Mouse (Mus musculus): ENCODE results near the gene Xaf1. TPM values are rescaled to one million over a fixed set of nuclear protein-coding genes. Genes with fewer than 3 reads are reported as not detected.

Gene Xaf1
- polyA plus RNA-seq, 1 experiment from 2014 or later: 4.9 TPM

- no peak for ATAC-seq (ENCODE audit: low FRiP score, low TSS enrichment)
- Histone ChIP-seq H3K4me2 (replicated peaks; ENCODE audit: low read depth, low read length) (no peak overlapping the region), H3K4me3 (ENCODE audit: low read length) (no peak overlapping the region), H3K9me3 (ENCODE audit: low read length) (no peaks in the 10 kb centered on the region), H3K36me3 (ENCODE audit: insufficient read depth, low read length) (no peaks in the 10 kb centered on the region), H3K27me3 (ENCODE audit: insufficient read depth, low read length) (no peaks in the 10 kb centered on the region), H3K9ac (replicated peaks; ENCODE audit: low read length) (no peak overlapping the region), H3K27ac (ENCODE audit: low read length) (no peak overlapping the region), H3K4me1 (ENCODE audit: insufficient read depth, low read length) (peaks cover 9% of the 10 kb centered on the region)
- 50% methylated on average over 1 of the region's 1 CpGs for WGBS
These were observed 50.8 kb downstream of the Xaf1 start for GRCm38 (mm10) chr11:72352272-72352671.

GRCm38 (mm10) chr11:72353186-72353585 lies 51.8 kb downstream of the Xaf1 start:
- 84% methylated on average over 3 of the region's 3 CpGs for WGBS
- Histone ChIP-seq H3K4me1 (ENCODE audit: insufficient read depth, low read length) (peaks cover 9% of the 10 kb centered on the region), H3K36me3 (ENCODE audit: insufficient read depth, low read length) (no peaks in the 10 kb centered on the region), H3K9me3 (ENCODE audit: low read length) (no peaks in the 10 kb centered on the region), H3K27me3 (ENCODE audit: insufficient read depth, low read length) (no peaks in the 10 kb centered on the region), H3K27ac (ENCODE audit: low read length) (no peak overlapping the region), H3K9ac (replicated peaks; ENCODE audit: low read length) (no peak overlapping the region), H3K4me2 (replicated peaks; ENCODE audit: low read depth, low read length) (no peak overlapping the region), H3K4me3 (ENCODE audit: low read length) (no peak overlapping the region)
- ATAC-seq (ENCODE audit: low FRiP score, low TSS enrichment): no peak

GRCm38 (mm10) chr11:72354971-72355728 lies 53.7 kb downstream of the Xaf1 start:
- no peak overlapping the region for H3K4me3 ChIP-seq (ENCODE audit: low read length)
- WGBS: 26% methylated on average over 20 of the region's 20 CpGs
- no peaks in the 10 kb centered on the region for H3K36me3 ChIP-seq (ENCODE audit: insufficient read depth, low read length)
- H3K9me3 ChIP-seq (ENCODE audit: low read length): no peaks in the 10 kb centered on the region
- H3K27me3 ChIP-seq (ENCODE audit: insufficient read depth, low read length): no peaks in the 10 kb centered on the region
- peak overlapping the region; percentile 39 for H3K4me2 ChIP-seq (replicated peaks; ENCODE audit: low read depth, low read length)
- no peak overlapping the region for H3K27ac ChIP-seq (ENCODE audit: low read length)
- 0 out of 2 replicates have a peak, but pooled peaks have one; percentile 51 for ATAC-seq (ENCODE audit: low FRiP score, low TSS enrichment)
- H3K9ac ChIP-seq (replicated peaks; ENCODE audit: low read length): no peak overlapping the region; the same call in 1 of the 2 replicates
- H3K4me1 ChIP-seq (ENCODE audit: insufficient read depth, low read length): peaks cover 4% of the 10 kb centered on the region; the same call in 1 of the 2 replicates

- H3K4me1 ChIP-seq (ENCODE audit: insufficient read depth, low read length): peaks cover 9% of the 10 kb centered on the region
- WGBS: 8% methylated on average over 42 of the region's 42 CpGs
- no peaks in the 10 kb centered on the region for H3K9me3 ChIP-seq (ENCODE audit: low read length)
- 0 out of 2 replicates have a peak overlapping the region, but pooled peaks have one; percentile 41 for H3K27ac ChIP-seq (ENCODE audit: low read length)
- H3K4me2 ChIP-seq (replicated peaks; ENCODE audit: low read depth, low read length): peak overlapping the region; percentile 93
- H3K4me3 ChIP-seq (ENCODE audit: low read length): peak overlapping the region; percentile 52
- peak; percentile 85 for ATAC-seq (ENCODE audit: low FRiP score, low TSS enrichment)
- H3K27me3 ChIP-seq (ENCODE audit: insufficient read depth, low read length): no peaks in the 10 kb centered on the region
- no peaks in the 10 kb centered on the region for H3K36me3 ChIP-seq (ENCODE audit: insufficient read depth, low read length)
- peak overlapping the region; percentile 73 for H3K9ac ChIP-seq (replicated peaks; ENCODE audit: low read length)
These were observed 60.2 kb downstream of the Xaf1 start for GRCm38 (mm10) chr11:72361385-72362346.

GRCm38 (mm10) chr11:72362347-72362741 lies 60.9 kb downstream of the Xaf1 start, which contains the start of gene Tekt1:
Gene Tekt1 (minus strand): TSS chr11:72362442.
- 37% methylated on average over 10 of the region's 10 CpGs for WGBS
- peak within 1 kb of the TSS; percentile 52 for H3K4me3 ChIP-seq (ENCODE audit: low read length)
- peak within 1 kb of the TSS; percentile 93 for H3K4me2 ChIP-seq (replicated peaks; ENCODE audit: low read depth, low read length)
- H3K9me3 ChIP-seq (ENCODE audit: low read length): no peaks in the 10 kb centered on the region
- peak within 1 kb of the TSS; percentile 73 for H3K9ac ChIP-seq (replicated peaks; ENCODE audit: low read length)
- H3K27ac ChIP-seq (ENCODE audit: low read length): 0 out of 2 replicates have a peak within 1 kb of the TSS, but pooled peaks have one; percentile 41
- no peak for ATAC-seq (ENCODE audit: low FRiP score, low TSS enrichment)
- H3K4me1 ChIP-seq (ENCODE audit: insufficient read depth, low read length): peaks cover 9% of the 10 kb centered on the region
- H3K27me3 ChIP-seq (ENCODE audit: insufficient read depth, low read length): no peaks in the 10 kb centered on the region
- H3K36me3 ChIP-seq (ENCODE audit: insufficient read depth, low read length): no peaks in the 10 kb centered on the region

Other genes starting within 250 kb of the Xaf1 start
- 0.15 and 0.16 TPM in 2 replicates for gene Pitpnm3, start 165.9 kb upstream of the Xaf1 start, polyA plus RNA-seq (2015; fragmentation: Nextera tagmentation; extraction: Ambion mirVana)
- 0.09 and 0.21 TPM in 2 replicates for gene Gm43951, start 94.8 kb upstream of the Xaf1 start, polyA plus RNA-seq (2015; fragmentation: Nextera tagmentation; extraction: Ambion mirVana)
- 11.7 and 13.1 TPM in 2 replicates for gene 4933427D14Rik, start 94.2 kb upstream of the Xaf1 start, polyA plus RNA-seq (2015; fragmentation: Nextera tagmentation; extraction: Ambion mirVana)
- gene Txndc17, start 94.1 kb upstream of the Xaf1 start, polyA plus RNA-seq (2015; fragmentation: Nextera tagmentation; extraction: Ambion mirVana): 207 and 210 TPM in 2 replicates
- gene Med31, start 86.0 kb upstream of the Xaf1 start, polyA plus RNA-seq (2015; fragmentation: Nextera tagmentation; extraction: Ambion mirVana): 45.5 and 46.1 TPM in 2 replicates
- 0.12 and 0.45 TPM in 2 replicates for gene Slc13a5, start 34.4 kb upstream of the Xaf1 start, polyA plus RNA-seq (2015; fragmentation: Nextera tagmentation; extraction: Ambion mirVana)
- gene Fbxo39, start 12.8 kb downstream of the Xaf1 start, polyA plus RNA-seq (2015; fragmentation: Nextera tagmentation; extraction: Ambion mirVana): not detected in 2 replicates
- gene Tekt1, start 60.8 kb downstream of the Xaf1 start, polyA plus RNA-seq (2015; fragmentation: Nextera tagmentation; extraction: Ambion mirVana): 6.1 and 6.5 TPM in 2 replicates
- gene Smtnl2, start 110.1 kb downstream of the Xaf1 start, polyA plus RNA-seq (2015; fragmentation: Nextera tagmentation; extraction: Ambion mirVana): 109 and 124 TPM in 2 replicates
- gene Ggt6, start 133.9 kb downstream of the Xaf1 start, polyA plus RNA-seq (2015; fragmentation: Nextera tagmentation; extraction: Ambion mirVana): 1.6 and 2.2 TPM in 2 replicates
- gene Mybbp1a, start 139.7 kb downstream of the Xaf1 start, polyA plus RNA-seq (2015; fragmentation: Nextera tagmentation; extraction: Ambion mirVana): 175 and 177 TPM in 2 replicates
- gene Spns2, start 188.3 kb downstream of the Xaf1 start, polyA plus RNA-seq (2015; fragmentation: Nextera tagmentation; extraction: Ambion mirVana): 2.5 and 3.3 TPM in 2 replicates
- 0.27 and 0.32 TPM in 2 replicates for gene Spns3, start 248.9 kb downstream of the Xaf1 start, polyA plus RNA-seq (2015; fragmentation: Nextera tagmentation; extraction: Ambion mirVana)